Mouse (Mus musculus): ENCODE data around the gene Gm7347. TPM values are rescaled to one million over a fixed set of nuclear protein-coding genes. Genes with fewer than 3 reads are reported as not detected.
A peak's percentile ranks its signal among the peaks of the same experiment; 100 is the strongest.
"Not testable (repeated sequence)": the region's sequence is repeated elsewhere in the genome, so short reads cannot be mapped to it uniquely, and the experiment has no call there.

The Gm7347 gene
- polyA plus RNA-seq (2016; fragmentation: Nextera tagmentation; extraction: Ambion mirVana) = not detected in 2 replicates

GRCm38 (mm10) chr5:26058481-26058880 is at the start of gene Gm7347:
Gene Gm7347, minus strand, starts transcription at chr5:26058581.
- H3K4me3 ChIP-seq; H3K4me1 ChIP-seq; H3K9me3 ChIP-seq (replicated peaks); H3K27ac ChIP-seq (replicated peaks); DNase-seq (ENCODE audit: low spot score); H3K36me3 ChIP-seq; H3K27me3 ChIP-seq (ENCODE audit: low read depth, poor library complexity, severe bottlenecking): not testable (repeated sequence)
- no CpG with 5 or more reads among the region's 2 CpGs for WGBS

- H3K27me3 ChIP-seq (ENCODE audit: low read depth, poor library complexity, severe bottlenecking); DNase-seq (ENCODE audit: low spot score); H3K27ac ChIP-seq (replicated peaks); H3K36me3 ChIP-seq; H3K4me1 ChIP-seq; H3K9me3 ChIP-seq (replicated peaks); H3K4me3 ChIP-seq: not testable (repeated sequence)
- WGBS = no CpG with 5 or more reads among the region's 3 CpGs
Observed at GRCm38 (mm10) chr5:26105262-26105661, 46.9 kb upstream of the Gm7347 start, which contains the start of gene 5031410I06Rik. Gene 5031410I06Rik, minus strand, starts transcription at chr5:26105362.

- WGBS = 86% methylated on average over 1 of the region's 1 CpGs
- not testable (repeated sequence) for H3K36me3 ChIP-seq; H3K9me3 ChIP-seq (replicated peaks); DNase-seq (ENCODE audit: low spot score); H3K27me3 ChIP-seq (ENCODE audit: low read depth, poor library complexity, severe bottlenecking); H3K4me1 ChIP-seq; H3K27ac ChIP-seq (replicated peaks); H3K4me3 ChIP-seq
Observed at GRCm38 (mm10) chr5:26089191-26089590, 30.8 kb upstream of the Gm7347 start, which contains the start of gene Gm10471. Gene Gm10471, minus strand, starts transcription at chr5:26089291.

- not testable (repeated sequence) for H3K4me1 ChIP-seq; DNase-seq (ENCODE audit: low spot score); H3K9me3 ChIP-seq (replicated peaks); H3K27ac ChIP-seq (replicated peaks); H3K4me3 ChIP-seq; H3K36me3 ChIP-seq; H3K27me3 ChIP-seq (ENCODE audit: low read depth, poor library complexity, severe bottlenecking)
Observed at GRCm38 (mm10) chr5:26079023-26079422, 20.6 kb upstream of the Gm7347 start.

GRCm38 (mm10) chr5:26070716-26071115 is 12.3 kb upstream of the Gm7347 start:
- Histone ChIP-seq H3K27ac (replicated peaks) (no peak overlapping the region), H3K36me3 (no peaks in the 10 kb centered on the region), H3K27me3 (ENCODE audit: low read depth, poor library complexity, severe bottlenecking) (no peaks in the 10 kb centered on the region), H3K4me3 (no peak overlapping the region), H3K4me1 (no peaks in the 10 kb centered on the region), H3K9me3 (replicated peaks) (peaks cover 10% of the 10 kb centered on the region)
- 87% methylated on average over 24 of the region's 24 CpGs for WGBS
- DNase-seq (ENCODE audit: low spot score) = no peak

- H3K36me3 ChIP-seq; H3K4me3 ChIP-seq; H3K27ac ChIP-seq (replicated peaks); DNase-seq (ENCODE audit: low spot score); H3K27me3 ChIP-seq (ENCODE audit: low read depth, poor library complexity, severe bottlenecking); H3K9me3 ChIP-seq (replicated peaks); H3K4me1 ChIP-seq: not testable (repeated sequence)
- WGBS = 77% methylated on average over 2 of the region's 2 CpGs
Observed at GRCm38 (mm10) chr5:26039458-26039857, 18.9 kb downstream of the Gm7347 start, which contains the start of gene Speer4a. Gene Speer4a, minus strand, starts transcription at chr5:26039558.

GRCm38 (mm10) chr5:26022816-26023215 is 35.6 kb downstream of the Gm7347 start, which contains the start of gene Gm5862:
Gene Gm5862, minus strand, starts transcription at chr5:26022916.
- H3K27me3 ChIP-seq (ENCODE audit: low read depth, poor library complexity, severe bottlenecking); H3K4me1 ChIP-seq; H3K36me3 ChIP-seq; H3K27ac ChIP-seq (replicated peaks); H3K4me3 ChIP-seq; H3K9me3 ChIP-seq (replicated peaks); DNase-seq (ENCODE audit: low spot score): not testable (repeated sequence)
- no CpG with 5 or more reads among the region's 3 CpGs for WGBS

GRCm38 (mm10) chr5:26007697-26008096 is 50.7 kb downstream of the Gm7347 start:
- H3K27me3 ChIP-seq (ENCODE audit: low read depth, poor library complexity, severe bottlenecking) = peaks cover 14% of the 10 kb centered on the region
- DNase-seq (ENCODE audit: low spot score); H3K36me3 ChIP-seq; H3K9me3 ChIP-seq (replicated peaks); H3K27ac ChIP-seq (replicated peaks); H3K4me1 ChIP-seq: not testable (repeated sequence)
- H3K4me3 ChIP-seq = peak overlapping the region; percentile 52; the same call in 1 of the 2 replicates
- WGBS = 81% methylated on average over 7 of the region's 7 CpGs

- peak; percentile 74 for DNase-seq (ENCODE audit: low spot score)
- peak overlapping the region; percentile 52 for H3K4me3 ChIP-seq
- H3K27ac ChIP-seq (replicated peaks) = peak overlapping the region; percentile 47
- H3K27me3 ChIP-seq (ENCODE audit: low read depth, poor library complexity, severe bottlenecking) = peaks cover 14% of the 10 kb centered on the region
- H3K4me1 ChIP-seq; H3K36me3 ChIP-seq; H3K9me3 ChIP-seq (replicated peaks): not testable (repeated sequence)
- WGBS = 20% methylated on average over 45 of the region's 45 CpGs
Observed at GRCm38 (mm10) chr5:26006937-26007695, 51.3 kb downstream of the Gm7347 start.

GRCm38 (mm10) chr5:26004698-26005097 is 53.7 kb downstream of the Gm7347 start, which contains the start of gene Gm1979:
Gene Gm1979, minus strand, starts transcription at chr5:26004798.
- H3K9me3 ChIP-seq (replicated peaks); H3K4me1 ChIP-seq; DNase-seq (ENCODE audit: low spot score); H3K27ac ChIP-seq (replicated peaks); H3K36me3 ChIP-seq; H3K4me3 ChIP-seq: not testable (repeated sequence)
- peaks cover 14% of the 10 kb centered on the region for H3K27me3 ChIP-seq (ENCODE audit: low read depth, poor library complexity, severe bottlenecking)
- 100% methylated on average over 1 of the region's 2 CpGs for WGBS

Other genes with a start within 250 kb of the Gm7347 start
- gene Gm21663, start 116.2 kb downstream of the Gm7347 start, polyA plus RNA-seq (2016; fragmentation: Nextera tagmentation; extraction: Ambion mirVana) = 0.10 TPM in 1 of 2 replicates, not detected in the other
- gene Gm21671, start 104.2 kb downstream of the Gm7347 start, polyA plus RNA-seq (2016; fragmentation: Nextera tagmentation; extraction: Ambion mirVana) = 0.06 TPM in 1 of 2 replicates, not detected in the other
- not detected in 2 replicates for gene Gm21680, start 85.9 kb downstream of the Gm7347 start, polyA plus RNA-seq (2016; fragmentation: Nextera tagmentation; extraction: Ambion mirVana)
- 0.09 TPM in 1 of 2 replicates, not detected in the other for gene Gm21698, start 69.9 kb downstream of the Gm7347 start, polyA plus RNA-seq (2016; fragmentation: Nextera tagmentation; extraction: Ambion mirVana)
- 0.12 TPM in 2 replicates for gene Gm1979, start 53.8 kb downstream of the Gm7347 start, polyA plus RNA-seq (2016; fragmentation: Nextera tagmentation; extraction: Ambion mirVana)
- gene Gm5862, start 35.7 kb downstream of the Gm7347 start, polyA plus RNA-seq (2016; fragmentation: Nextera tagmentation; extraction: Ambion mirVana) = not detected in 2 replicates
- gene Speer4a, start 19.0 kb downstream of the Gm7347 start, polyA plus RNA-seq (2016; fragmentation: Nextera tagmentation; extraction: Ambion mirVana) = 0.07 TPM in 1 of 2 replicates, not detected in the other
- gene Gm10471, start 30.7 kb upstream of the Gm7347 start, polyA plus RNA-seq (2016; fragmentation: Nextera tagmentation; extraction: Ambion mirVana) = not detected in 2 replicates
- gene 5031410I06Rik, start 46.8 kb upstream of the Gm7347 start, polyA plus RNA-seq (2016; fragmentation: Nextera tagmentation; extraction: Ambion mirVana) = not detected in 2 replicates
- gene Gm10220, start 62.8 kb upstream of the Gm7347 start, polyA plus RNA-seq (2016; fragmentation: Nextera tagmentation; extraction: Ambion mirVana) = not detected in 2 replicates
- gene Gm7361, start 199.1 kb upstream of the Gm7347 start, polyA plus RNA-seq (2016; fragmentation: Nextera tagmentation; extraction: Ambion mirVana) = 0.05 TPM in 1 of 2 replicates, not detected in the other